Mouse (Mus musculus) embryo, embryonic 11 days (tissue): ENCODE measurements around the gene Ddx46.

Source experiments
- DNase-seq: peaks from one replicate; pipeline ENCODE4 v3.0.0-alpha.2; 2015

Ddx46 gene

DNA sequence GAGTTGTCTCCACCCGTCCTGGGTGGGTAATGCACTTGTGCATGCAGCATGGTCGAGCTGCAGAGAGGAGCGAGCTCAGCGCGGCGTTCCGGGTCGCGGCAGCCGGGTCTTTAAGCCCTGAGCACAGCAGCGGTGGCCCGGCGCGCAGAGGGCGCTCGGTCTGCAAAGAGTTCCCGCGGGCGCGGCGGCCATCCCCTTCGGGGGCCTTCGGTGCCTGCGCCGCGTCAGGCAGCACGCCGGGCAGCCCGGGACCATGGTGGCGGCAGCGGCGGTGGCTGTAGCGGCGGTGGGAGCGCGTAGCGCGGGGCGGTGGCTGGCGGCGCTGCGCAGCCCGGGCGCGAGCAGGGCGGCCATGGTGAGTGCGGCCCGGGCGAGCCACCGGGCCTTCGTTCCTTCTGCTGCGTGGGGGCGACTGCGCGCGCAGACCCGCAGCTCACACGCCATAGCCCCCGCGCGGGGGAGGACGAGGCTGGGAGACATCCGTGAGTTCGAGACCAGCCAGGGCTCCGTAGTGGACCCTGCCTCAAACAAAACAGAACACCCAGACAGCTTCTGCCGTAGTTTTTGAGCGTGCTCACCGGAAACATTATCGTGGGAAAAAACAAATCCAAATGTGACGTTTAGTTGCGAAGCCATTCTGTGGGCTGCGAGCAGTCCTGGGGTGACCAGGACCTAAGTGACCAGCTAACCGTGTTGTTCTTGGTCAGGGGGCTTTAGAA lies 92.5 kb downstream of the Ddx46 start, which contains the start of gene Pcbd2:
Pcbd2 (plus strand) TSS at position 249 of the 719 bp plus-strand sequence.
- DNase-seq: peak; percentile 91

DNA sequence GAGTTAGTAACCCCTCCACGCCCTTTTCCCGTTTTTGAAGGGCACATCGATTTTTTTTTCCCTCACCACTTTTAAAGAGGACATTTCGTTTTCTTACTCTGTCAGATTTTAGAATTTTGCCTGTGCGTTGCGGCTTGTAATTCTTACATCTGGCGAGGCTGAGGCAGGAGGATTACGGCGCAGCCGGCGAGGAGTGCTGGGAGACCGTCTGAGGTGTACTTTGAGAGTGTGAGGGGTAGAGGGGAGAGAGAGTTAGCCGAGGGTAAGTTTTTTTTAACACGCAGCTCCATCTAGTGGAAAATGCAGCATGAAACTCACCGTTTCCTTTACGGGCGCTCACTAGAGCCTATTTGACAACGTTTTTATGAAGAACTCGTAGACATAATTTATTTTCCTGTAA lies 93.0 kb downstream of the Ddx46 start:
- peak; percentile 85 for DNase-seq

DNA sequence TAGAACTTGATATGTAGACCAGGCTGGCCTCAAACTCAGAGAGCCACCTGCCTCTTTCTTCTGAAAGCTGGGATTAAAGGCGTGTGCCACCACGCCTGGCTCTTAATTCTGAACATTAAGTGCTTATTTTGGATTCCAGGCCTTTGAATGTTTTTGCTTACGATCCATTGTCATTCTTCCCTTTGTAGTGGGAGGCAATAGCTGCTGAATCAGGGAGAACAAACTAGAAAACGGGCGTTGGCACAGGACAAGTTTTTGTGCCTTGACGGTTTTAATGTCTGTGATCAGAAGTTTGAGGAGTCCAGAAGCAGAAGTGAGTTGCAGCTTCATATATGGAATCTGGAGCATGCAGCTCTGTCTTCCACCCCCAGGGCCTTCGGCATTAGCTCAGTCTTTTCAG lies 95.9 kb downstream of the Ddx46 start:
- DNase-seq: no peak
